Mouse (Mus musculus) liver, adult 2 months (tissue): Measurements from ENCODE around the gene Gm10521. TPM values are rescaled to one million over a fixed set of nuclear protein-coding genes. Genes with fewer than 3 reads are reported as not detected.

Source experiments
- DNase-seq: peaks from one replicate; pipeline ENCODE4 v3.0.0-alpha.2; 2011; ENCODE audit warnings: low read depth, low spot score; ENCODE audit errors: extremely low read depth
- H3K27ac ChIP-seq: fragments of 200-500 bp; replicated peaks from 2 replicates; pipeline ENCODE4 v1.5.1; 2012; ENCODE audit warnings: low read depth, mild to moderate bottlenecking, control low read depth, inconsistent platforms, low read length; ENCODE audit not compliant: insufficient read depth
- H3K27me3 ChIP-seq: fragments of 200-500 bp; 2 replicates; pipeline ENCODE4 v1.6.1; 2012; ENCODE audit warnings: mild to moderate bottlenecking, moderate library complexity, low read length, inconsistent platforms; ENCODE audit not compliant: control insufficient read depth, insufficient read depth
- H3K36me3 ChIP-seq: fragments of 200-500 bp; 2 replicates; pipeline ENCODE4 v1.6.1; 2012; ENCODE audit warnings: low read length, inconsistent platforms; ENCODE audit not compliant: control insufficient read depth, insufficient read depth
- H3K4me1 ChIP-seq: fragments of 200-500 bp; 2 replicates; pipeline ENCODE4 v1.6.1; 2011; ENCODE audit warnings: low read length; ENCODE audit not compliant: control insufficient read depth, insufficient read depth
- H3K4me3 ChIP-seq: fragments of 200-500 bp; 2 replicates; pipeline ENCODE4 v1.5.1; 2011; ENCODE audit warnings: low read depth, mild to moderate bottlenecking, control low read depth, low read length, moderate library complexity; ENCODE audit not compliant: insufficient read depth
- H3K79me2 ChIP-seq: fragments of 200-500 bp; 2 replicates; pipeline ENCODE4 v1.6.1; 2012; ENCODE audit warnings: inconsistent platforms, mild to moderate bottlenecking, low read length, moderate library complexity; ENCODE audit not compliant: control insufficient read depth, insufficient read depth
- H3K9ac ChIP-seq: fragments of 200-500 bp; 2 replicates; pipeline ENCODE4 v1.6.1; 2012; ENCODE audit warnings: low read depth, mild to moderate bottlenecking, control low read depth, inconsistent platforms, low read length
- CTCF ChIP-seq: fragments of 200-500 bp; IDR thresholded peaks from 2 replicates; pipeline ENCODE4 v1.5.1; 2011; ENCODE audit warnings: low read depth, low read length, control low read depth
- POLR2A ChIP-seq: fragments of 200-500 bp; IDR thresholded peaks from 2 replicates; pipeline ENCODE4 v1.6.1; 2011; ENCODE audit warnings: low read length, control low read depth; ENCODE audit not compliant: insufficient read depth; ENCODE audit errors: extremely low read depth
- WGBS: fragments of 180-500 bp; shearing (Covaris S2); methylation state at CpG from one replicate; pipeline ENCODE4 v1.1.7; 2018; 5-methylcytosine and 5-hydroxymethylcytosine counted together
- polyA plus RNA-seq: library from polyadenylated mRNA; depleted of rRNA; stranded (reverse); fragments of >200 nt; gene quantifications from 2 replicates; pipeline ENCODE4 v1.2.3, GENCODE M21; 2012; rRNA removed
- total RNA-seq: library from RNA; depleted of rRNA; stranded (reverse); fragments of >200 nt; gene quantifications from 2 replicates; pipeline ENCODE4 v1.2.3, GENCODE M21; 2014; rRNA removed

Gene Gm10521
- total and polyA plus RNA-seq, 2 experiments: 0.37 to 0.38 TPM

DNA sequence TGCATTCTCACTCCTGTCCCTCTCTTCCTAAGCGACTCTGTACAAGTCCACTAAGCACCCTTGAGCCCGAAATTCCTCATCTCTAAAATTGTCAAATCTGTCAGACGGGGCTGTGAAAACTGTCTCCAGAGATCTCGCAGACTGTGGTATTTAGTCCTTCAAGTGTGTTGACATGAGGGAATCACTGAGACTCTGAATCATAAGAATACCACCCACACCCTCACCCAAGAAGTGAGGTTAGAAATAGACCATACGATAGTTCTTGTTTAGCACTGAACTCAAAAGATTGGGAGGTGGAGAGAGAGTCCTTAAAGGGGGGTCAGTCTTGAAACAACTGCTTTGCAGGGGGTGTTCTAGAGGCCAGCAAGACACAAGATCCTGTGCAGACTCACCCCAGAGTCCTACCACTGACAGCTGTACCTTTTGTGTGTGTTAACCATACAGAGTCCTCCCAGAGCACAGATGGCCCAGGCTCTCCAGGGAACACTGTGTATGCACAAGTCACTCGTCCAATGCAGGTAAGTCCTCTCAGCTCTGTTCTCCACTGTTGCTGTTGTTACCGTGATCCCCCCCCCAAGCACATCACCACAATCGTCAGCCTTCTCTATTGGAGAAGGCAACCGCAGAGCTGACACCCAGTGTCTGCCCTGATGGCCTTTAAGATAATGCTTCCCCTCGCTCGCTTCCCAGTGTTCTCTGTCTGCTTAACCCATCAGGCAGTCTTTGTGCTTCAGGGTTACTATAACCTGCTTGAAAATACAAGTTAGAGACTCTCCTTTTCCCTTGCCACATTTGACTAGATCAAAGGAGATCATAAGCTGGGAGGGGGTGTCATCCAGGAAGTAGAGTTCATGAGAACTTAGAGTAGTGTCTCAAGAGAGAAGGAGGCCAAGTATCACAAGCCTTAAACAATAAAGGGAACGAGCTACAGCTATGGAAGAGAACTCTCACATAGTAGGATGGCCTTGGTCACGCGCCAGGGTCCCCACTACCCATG is 43.8 kb downstream of the Gm10521 start:
- no peaks in the 10 kb centered on the region for H3K4me1 ChIP-seq
- TF ChIP-seq POLR2A (no peak), CTCF (no peak)
- DNase-seq: no peak
- H3K36me3 ChIP-seq: no peaks in the 10 kb centered on the region
- no peak overlapping the region for H3K9ac ChIP-seq
- H3K27me3 ChIP-seq: no peaks in the 10 kb centered on the region
- WGBS: 72% methylated on average over 14 of the region's 14 CpGs
- no peak overlapping the region for H3K4me3 ChIP-seq
- no peaks in the 10 kb centered on the region for H3K79me2 ChIP-seq
- no peak overlapping the region for H3K27ac ChIP-seq

GRCm38 (mm10) chr1:171940626-171941025 is 45.2 kb downstream of the Gm10521 start:
- TF ChIP-seq CTCF (no peak), POLR2A (no peak)
- H3K9ac ChIP-seq: no peak overlapping the region
- 77% methylated on average over 6 of the region's 6 CpGs for WGBS

GRCm38 (mm10) chr1:171946447-171946995 is 51.1 kb downstream of the Gm10521 start:
- Histone ChIP-seq H3K27ac (no peak overlapping the region), H3K4me1 (no peaks in the 10 kb centered on the region), H3K79me2 (no peaks in the 10 kb centered on the region), H3K27me3 (no peaks in the 10 kb centered on the region), H3K4me3 (no peak overlapping the region), H3K9ac (no peak overlapping the region), H3K36me3 (no peaks in the 10 kb centered on the region)
- WGBS: 79% methylated on average over 6 of the region's 6 CpGs
- DNase-seq: no peak
- no peak for TF ChIP-seq POLR2A
- no peak for TF ChIP-seq CTCF

More at GRCm38 (mm10) chr1:171940626-171941025, 45.2 kb downstream of the Gm10521 start:
- H3K4me1 ChIP-seq: no peaks in the 10 kb centered on the region
- no peak overlapping the region for H3K4me3 ChIP-seq
- H3K79me2 ChIP-seq: no peaks in the 10 kb centered on the region
- no peak for DNase-seq
- H3K36me3 ChIP-seq: no peaks in the 10 kb centered on the region
- H3K27me3 ChIP-seq: no peaks in the 10 kb centered on the region
- H3K27ac ChIP-seq: no peak overlapping the region

Other genes with a start within 250 kb of the Gm10521 start
- gene Slamf7, start 242.6 kb upstream of the Gm10521 start, total RNA-seq: 0.83 and 0.87 TPM in 2 replicates
- 0.20 and 0.45 TPM in 2 replicates for gene Slamf7, start 242.6 kb upstream of the Gm10521 start, polyA plus RNA-seq
- 5.3 and 5.6 TPM in 2 replicates for gene Cd48, start 213.7 kb upstream of the Gm10521 start, total RNA-seq
- 0.96 and 2.4 TPM in 2 replicates for gene Cd48, start 213.7 kb upstream of the Gm10521 start, polyA plus RNA-seq
- gene Slamf1, start 128.5 kb upstream of the Gm10521 start, total RNA-seq: 0.09 and 0.13 TPM in 2 replicates
- gene Slamf1, start 128.5 kb upstream of the Gm10521 start, polyA plus RNA-seq: not detected in 2 replicates
- gene Cd84, start 56.0 kb upstream of the Gm10521 start, total RNA-seq: 6.2 and 8.9 TPM in 2 replicates
- gene Cd84, start 56.0 kb upstream of the Gm10521 start, polyA plus RNA-seq: 0.55 and 1.2 TPM in 2 replicates
- 0.46 and 1.5 TPM in 2 replicates for gene Slamf6, start 21.9 kb downstream of the Gm10521 start, total RNA-seq
- 0.16 and 0.29 TPM in 2 replicates for gene Slamf6, start 21.9 kb downstream of the Gm10521 start, polyA plus RNA-seq
- 0.20 and 0.28 TPM in 2 replicates for gene Vangl2, start 132.8 kb downstream of the Gm10521 start, total RNA-seq
- 0.49 and 0.55 TPM in 2 replicates for gene Vangl2, start 132.8 kb downstream of the Gm10521 start, polyA plus RNA-seq
- gene Nhlh1, start 161.9 kb downstream of the Gm10521 start, total RNA-seq: not detected in 2 replicates
- gene Nhlh1, start 161.9 kb downstream of the Gm10521 start, polyA plus RNA-seq: not detected in 2 replicates
- 108 and 125 TPM in 2 replicates for gene Copa, start 186.9 kb downstream of the Gm10521 start, total RNA-seq
- gene Copa, start 186.9 kb downstream of the Gm10521 start, polyA plus RNA-seq: 25.7 and 31.7 TPM in 2 replicates
- 28.9 and 38.8 TPM in 2 replicates for gene Ncstn, start 187.1 kb downstream of the Gm10521 start, total RNA-seq
- gene Ncstn, start 187.1 kb downstream of the Gm10521 start, polyA plus RNA-seq: 35.7 and 50.1 TPM in 2 replicates
- gene Pex19, start 231.1 kb downstream of the Gm10521 start, total RNA-seq: 87.3 and 92.5 TPM in 2 replicates
- gene Pex19, start 231.1 kb downstream of the Gm10521 start, polyA plus RNA-seq: 99.3 and 113 TPM in 2 replicates